Mouse (Mus musculus) embryo, embryonic 11.5 days (tissue): ENCODE data around the gene Aifm1.
"Not testable (repeated sequence)": the region's sequence is repeated elsewhere in the genome, so short reads cannot be mapped to it uniquely, and the experiment has no call there.

Source experiments
- DNase-seq: peaks from one replicate; pipeline ENCODE4 v3.0.0-alpha.2; 2012; ENCODE audit warnings: low read depth, low spot score

Gene Aifm1

GRCm38 (mm10) chrX:48460496-48460895 is 52.9 kb downstream of the Aifm1 start:
- no peak for DNase-seq

DNA sequence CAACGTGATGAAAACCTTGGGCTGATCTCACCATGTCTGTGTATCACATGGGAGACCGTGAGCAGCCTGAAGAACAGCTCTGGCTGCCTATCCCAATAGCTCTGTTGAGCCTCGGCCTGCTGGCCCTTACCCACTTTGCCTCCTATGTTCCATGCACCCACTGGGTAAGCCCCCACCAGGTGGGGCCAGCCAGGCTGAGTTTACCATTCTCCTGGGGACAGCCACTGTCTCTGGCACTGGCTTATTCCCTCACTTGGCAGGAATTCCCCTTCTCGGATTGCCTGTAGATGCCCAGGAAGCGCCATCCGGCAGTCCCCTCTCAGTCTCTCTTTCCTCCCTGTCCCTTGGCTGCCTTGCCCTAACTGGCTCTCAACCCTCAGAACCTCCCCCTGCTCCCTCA is 56.4 kb downstream of the Aifm1 start:
- no peak for DNase-seq

DNA sequence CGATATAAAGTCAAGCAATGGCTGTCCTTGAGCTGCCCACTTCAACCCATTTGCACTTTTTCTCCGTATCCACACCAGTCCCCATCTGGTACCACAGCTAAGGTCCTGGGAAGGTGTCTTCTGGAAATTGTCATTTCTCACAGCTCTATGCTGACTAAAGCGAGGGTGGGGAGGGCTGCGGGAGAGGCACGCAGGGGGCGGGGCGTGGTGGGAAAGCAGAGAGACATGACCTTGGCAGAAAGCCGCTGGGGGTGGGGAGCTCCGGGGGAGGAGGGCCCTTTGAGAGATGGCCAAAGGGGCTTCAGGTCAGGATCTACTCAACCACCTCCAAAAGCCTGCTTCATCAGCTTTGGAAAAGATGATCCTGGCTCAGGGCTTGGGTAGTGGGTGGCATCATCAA is 58.3 kb downstream of the Aifm1 start:
- no peak for DNase-seq

DNA sequence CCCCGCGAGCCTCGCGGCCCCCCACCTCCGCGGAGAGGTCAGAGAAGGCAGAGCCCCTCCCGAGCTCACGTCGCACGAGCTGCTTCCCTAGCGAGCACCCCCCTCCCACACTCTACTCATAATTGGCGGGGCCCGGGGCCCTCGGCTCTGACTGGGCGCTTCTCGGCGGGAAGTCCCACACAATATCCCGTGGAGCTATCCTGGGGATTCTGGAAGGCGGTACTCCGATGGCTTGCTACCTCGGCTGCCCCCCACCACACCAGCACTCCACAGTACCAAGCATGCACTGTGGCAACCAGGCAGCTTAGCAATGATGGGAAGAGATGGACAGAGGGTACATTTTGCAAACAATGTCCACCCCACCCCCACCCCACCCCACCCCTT is 58.9 kb downstream of the Aifm1 start:
- no peak for DNase-seq

DNA sequence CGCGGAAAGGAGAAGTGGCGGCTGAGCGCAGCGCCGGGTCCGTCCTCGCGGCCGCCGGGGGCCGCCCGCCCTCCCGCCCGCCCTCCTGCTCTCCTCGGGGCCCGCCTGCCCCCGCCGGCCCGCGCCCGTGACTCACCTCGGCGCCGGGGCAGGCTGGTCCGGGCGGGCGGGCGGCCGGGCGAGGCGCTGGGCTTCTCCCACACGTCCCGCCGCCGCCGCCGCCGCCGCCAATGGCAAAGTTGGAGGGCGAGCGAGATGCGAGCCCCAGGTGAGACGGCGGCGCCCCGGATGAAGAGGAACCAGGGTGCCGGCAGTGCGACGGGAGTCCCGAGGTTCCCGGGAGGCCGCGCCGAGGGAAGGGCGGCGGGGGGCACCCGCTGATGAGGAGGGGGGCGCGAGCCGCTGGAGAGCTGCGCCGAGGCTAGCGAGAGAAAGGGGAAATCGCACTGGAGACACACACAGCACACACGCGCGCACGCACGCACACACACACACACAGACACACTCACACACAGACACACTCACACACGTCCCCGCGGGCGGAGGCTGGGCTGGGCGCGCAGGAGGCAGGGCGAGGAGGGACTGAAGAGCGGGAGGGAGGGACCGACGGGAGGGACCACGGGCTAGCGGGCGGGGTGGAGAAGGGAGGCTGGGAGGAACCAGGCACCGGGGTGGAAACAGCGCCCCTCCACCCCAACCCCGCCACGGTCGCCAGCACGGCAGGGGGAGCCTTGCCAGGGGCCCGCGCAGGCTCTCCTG is 59.4 kb downstream of the Aifm1 start:
- DNase-seq, result peak; percentile 9

GRCm38 (mm10) chrX:48452931-48453673 is 60.3 kb downstream of the Aifm1 start:
- DNase-seq, result no peak

DNA sequence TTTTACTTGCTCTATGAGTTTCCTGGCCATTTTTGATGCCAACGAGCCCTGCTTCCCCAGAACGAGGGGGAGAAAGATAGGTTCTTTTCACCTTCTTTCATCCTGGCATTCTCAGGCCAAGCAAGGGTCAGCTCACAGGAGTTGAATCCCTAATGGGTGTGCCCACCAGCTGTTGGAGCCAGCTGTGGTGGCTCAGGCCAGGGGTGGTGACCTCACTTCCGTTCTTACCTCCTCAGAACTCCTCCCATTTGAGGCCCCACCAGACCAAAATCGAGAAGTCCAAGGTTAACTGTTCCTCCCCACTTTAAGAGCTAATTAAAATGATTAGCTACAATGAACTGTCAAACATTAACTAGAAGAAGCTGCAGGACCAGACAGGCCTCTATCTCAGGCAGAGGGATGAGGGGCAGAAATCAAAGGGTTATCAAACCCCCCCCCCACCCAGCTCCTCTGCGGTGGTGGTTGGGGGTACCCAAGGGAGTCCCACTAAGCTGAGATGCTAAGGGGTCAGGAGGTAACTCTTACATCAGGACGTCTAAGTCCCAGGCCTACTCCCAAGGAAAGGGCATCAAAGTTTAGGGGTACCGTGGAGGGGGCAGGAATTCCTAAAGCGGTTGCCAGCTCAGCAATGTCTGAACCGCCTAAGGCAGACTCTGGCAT is 61.0 kb downstream of the Aifm1 start:
- DNase-seq, result no peak

- no peak for DNase-seq
These were observed 63.7 kb downstream of the Aifm1 start for GRCm38 (mm10) chrX:48449646-48450045.

DNA sequence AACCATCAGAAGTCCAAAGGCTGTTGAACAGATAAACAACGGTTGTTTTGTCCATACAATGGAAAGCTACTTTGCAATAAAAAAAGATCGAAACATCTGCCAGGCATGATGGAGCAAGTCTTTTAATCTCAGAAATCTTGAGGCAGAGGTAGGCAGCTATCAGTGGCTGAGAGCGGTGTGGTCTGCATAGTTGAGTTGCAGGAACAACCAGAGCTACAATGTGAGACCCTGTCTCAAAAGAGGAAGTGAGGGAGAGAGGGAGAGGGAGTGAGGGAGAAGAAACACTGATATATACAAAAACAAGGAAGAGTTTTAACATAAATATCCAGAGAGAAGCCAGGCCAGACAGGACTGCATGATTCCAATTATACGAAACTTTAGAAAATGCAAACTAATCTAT is 68.7 kb downstream of the Aifm1 start:
- no peak for DNase-seq

GRCm38 (mm10) chrX:48441954-48442353 is 71.4 kb downstream of the Aifm1 start:
- no peak for DNase-seq

GRCm38 (mm10) chrX:48441548-48441947 is 71.8 kb downstream of the Aifm1 start:
- no peak for DNase-seq

DNA sequence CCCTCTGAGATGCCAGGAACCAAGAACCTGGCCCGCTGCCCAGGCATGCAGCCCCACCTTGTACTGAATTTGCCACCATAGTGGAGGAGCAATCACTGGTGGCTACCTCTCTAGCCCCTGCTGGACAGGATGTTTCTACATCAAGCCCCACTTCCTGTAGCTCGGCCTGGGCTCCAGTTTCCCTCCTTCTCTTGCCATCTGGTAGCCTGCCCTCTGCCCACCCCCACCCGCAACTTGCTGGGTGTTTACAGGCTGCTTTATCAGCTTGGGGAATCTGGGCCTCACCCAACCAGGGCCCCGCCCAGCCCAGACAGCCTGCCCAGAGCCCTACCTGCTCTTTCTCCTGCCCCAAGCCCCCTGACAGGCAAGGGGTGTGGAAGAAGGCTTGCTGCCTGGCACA is 74.3 kb downstream of the Aifm1 start:
- DNase-seq, result no peak

GRCm38 (mm10) chrX:48436082-48436481 is 77.3 kb downstream of the Aifm1 start:
- not testable (repeated sequence) for DNase-seq

- DNase-seq, result no peak
These were observed 77.9 kb downstream of the Aifm1 start for GRCm38 (mm10) chrX:48435477-48435900.

GRCm38 (mm10) chrX:48434251-48434650 is 79.1 kb downstream of the Aifm1 start:
- no peak for DNase-seq

DNA sequence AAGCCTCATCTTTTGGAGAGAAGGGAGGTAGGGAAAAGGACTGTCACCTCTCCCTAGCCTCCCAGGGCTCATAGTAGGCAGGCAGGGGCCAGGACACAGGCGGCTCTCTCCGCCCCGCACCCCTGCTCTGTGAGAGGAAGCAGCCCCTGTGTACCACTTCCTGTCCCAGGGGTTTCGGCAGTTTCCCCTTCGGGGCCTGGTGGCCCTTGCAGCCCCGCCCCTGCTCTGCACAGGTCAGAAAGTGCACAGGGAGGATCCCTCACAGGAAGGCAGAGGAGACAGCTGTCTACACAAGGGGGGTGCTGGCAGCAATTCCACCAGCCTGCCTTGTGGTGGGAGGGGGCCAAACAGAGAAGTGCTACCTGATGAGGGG is 79.8 kb downstream of the Aifm1 start:
- DNase-seq, result no peak

DNA sequence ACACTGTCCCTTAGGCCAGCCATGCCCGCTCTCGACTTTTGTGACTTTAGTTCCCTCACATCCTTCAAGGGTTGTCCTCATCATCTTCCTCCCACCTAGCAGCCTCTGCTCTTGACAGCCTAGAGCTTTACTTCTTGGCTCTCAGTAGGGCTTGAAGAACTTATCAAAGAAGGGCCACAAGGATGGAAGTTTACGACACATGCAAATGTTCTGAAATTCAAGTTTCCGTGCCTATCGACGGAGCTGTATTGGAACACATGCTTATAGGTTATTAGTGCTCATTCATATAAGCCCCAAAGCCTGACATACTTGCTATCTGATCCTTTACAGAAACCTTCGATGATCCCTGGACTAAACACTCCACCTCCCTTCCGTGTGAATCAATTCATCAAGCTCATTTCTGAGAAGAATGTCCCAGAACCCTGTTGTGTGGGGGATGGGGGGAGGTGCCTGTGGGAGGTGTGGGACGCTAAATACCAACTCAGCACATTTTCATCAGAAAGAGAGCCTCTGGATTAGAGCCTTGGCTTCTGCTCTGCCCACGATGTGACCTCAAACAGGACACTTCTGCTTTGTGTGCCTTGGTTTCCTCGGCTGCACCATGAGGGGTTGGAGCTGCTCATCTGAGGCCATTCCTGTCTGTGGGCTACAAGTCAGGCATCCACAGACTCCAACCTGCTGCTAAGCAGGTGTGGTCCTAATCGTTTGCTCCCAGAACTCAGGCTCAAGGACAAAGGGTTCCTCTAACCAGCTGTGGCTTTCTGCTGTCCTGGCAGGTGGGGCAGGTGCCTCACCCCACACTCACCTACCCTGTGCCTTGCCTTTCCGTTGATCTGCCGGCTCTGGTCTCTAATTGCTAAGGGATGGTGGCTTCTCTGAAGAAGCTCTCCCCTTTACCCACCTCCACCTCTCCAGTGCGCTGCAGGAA is 80.5 kb downstream of the Aifm1 start:
- DNase-seq, result no peak

DNA sequence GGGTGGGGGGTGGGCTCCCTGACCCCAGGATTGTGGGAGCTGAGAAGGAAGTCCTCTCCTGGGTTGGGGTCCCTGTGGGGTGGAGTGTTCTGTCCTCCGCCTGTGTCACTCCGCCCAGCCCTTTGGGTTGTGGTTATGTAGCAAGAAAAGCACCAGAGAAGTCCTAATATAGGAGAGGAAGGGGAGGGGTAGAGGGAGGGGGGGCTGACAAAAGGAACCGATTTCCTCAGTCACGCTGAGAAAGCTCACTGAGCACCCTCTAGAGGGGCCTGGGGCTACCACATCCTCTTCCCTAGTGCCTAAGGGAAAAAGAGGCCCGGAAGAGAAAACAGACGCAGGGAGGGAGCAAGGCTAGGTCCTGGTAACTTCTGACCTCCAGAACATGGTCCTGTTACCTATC is 83.8 kb downstream of the Aifm1 start:
- no peak for DNase-seq

- DNase-seq, result no peak
These were observed 84.3 kb downstream of the Aifm1 start for GRCm38 (mm10) chrX:48429100-48429499.

GRCm38 (mm10) chrX:48428642-48429041 is 84.7 kb downstream of the Aifm1 start:
- no peak for DNase-seq

DNA sequence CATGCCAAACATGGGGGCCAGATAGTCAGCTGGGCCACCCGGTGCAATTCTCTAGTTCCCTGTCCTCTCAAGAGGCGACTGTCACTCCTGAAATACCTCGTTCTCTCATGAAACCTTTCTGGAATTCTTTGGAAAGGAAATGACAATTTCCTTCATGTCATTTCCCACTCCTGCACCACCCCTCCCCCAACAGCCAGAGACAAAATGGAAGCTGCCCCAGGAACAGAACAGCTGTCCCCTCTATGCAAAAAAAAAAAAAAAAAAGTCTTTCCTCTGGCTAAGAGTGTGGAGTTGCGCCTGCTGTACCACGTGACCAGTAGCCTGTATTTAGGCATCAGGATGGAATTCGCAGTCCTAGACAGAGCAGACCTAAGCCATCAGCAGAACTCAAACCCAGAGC is 85.1 kb downstream of the Aifm1 start:
- DNase-seq, result no peak

GRCm38 (mm10) chrX:48425280-48425679 is 88.1 kb downstream of the Aifm1 start:
- no peak for DNase-seq
